Mouse (Mus musculus): ENCODE results near the gene Nmi. TPM values are rescaled to one million over a fixed set of nuclear protein-coding genes. Genes with fewer than 3 reads are reported as not detected.

Nmi gene
- total RNA-seq, 1 experiment from 2014 or later = 128 TPM

DNA sequence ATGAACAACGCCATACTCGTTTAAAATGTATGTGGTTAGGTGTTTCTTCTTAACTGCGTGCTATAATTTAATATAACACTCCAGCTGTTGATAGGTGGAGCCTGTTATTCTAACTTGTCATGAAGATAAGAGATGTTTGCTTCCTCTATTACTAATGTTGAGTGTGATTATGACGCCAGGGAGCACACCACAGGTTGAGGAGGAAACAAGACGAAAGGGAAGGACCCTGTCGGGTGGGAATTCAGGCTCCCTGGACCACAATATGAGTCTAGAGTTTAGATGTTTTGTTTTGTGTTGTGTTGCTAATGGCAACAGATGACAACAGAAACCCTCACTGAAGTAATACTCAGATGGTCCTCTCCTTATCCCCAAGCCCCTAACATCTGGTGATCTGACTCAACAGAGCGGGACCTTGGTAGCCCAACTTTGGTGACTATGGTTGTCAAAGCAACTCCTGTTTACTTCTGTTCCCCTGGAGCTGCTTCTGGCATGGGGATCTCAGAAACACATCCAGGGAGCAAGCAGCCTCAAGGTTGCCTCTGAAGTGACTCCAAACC lies 19.6 kb downstream of the Nmi start:
- peak; percentile 35 to 56; a peak in 2 of 4 replicates for ATAC-seq (replicated peaks in 1 of 2; ENCODE audit: insufficient read depth in 1 of 2, low FRiP score in 2 of 2, low TSS enrichment in 1 of 2, low read depth in 1 of 2, poor library complexity in 2 of 2, severe bottlenecking in 2 of 2)

- no peak for ATAC-seq (replicated peaks in 1 of 2; ENCODE audit: insufficient read depth in 1 of 2, low FRiP score in 2 of 2, low TSS enrichment in 1 of 2, low read depth in 1 of 2, poor library complexity in 2 of 2, severe bottlenecking in 2 of 2)
These were observed 22.4 kb downstream of the Nmi start for GRCm38 (mm10) chr2:51950876-51951275.

DNA sequence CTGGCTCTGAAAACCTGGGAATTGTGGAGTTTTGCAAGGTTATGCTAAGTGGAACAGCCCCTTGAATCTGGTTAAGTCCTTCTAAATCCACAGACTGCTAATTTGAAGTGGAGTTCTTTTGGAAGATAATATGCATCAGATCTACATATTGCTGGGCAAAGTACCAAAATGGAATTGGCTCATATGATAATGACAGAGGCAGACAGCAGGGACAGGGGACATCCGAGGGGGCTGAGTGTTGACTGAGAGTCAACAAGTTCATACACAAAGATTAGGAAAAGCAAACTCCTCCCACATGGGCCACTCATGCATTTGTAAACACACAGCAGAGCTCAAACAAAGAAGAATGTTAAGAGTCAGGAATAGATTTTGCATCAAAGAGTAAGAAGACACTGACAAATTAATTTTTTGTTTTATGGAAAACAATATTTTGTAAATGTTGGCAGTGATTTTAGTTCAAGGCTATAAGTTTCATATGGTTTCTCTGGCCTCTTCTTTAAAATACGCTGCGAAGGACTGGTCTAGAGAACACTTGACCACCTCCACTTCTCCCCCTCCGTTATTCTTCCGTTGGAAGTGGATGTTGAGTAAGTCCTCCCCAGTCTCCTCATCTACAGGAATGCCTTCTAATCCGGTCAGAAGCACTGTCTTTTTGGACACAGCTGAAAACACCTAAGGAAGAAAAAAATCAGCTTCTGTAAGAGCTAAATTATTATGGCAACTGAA lies 25.0 kb downstream of the Nmi start:
- ATAC-seq (replicated peaks in 1 of 2; ENCODE audit: insufficient read depth in 1 of 2, low FRiP score in 2 of 2, low TSS enrichment in 1 of 2, low read depth in 1 of 2, poor library complexity in 2 of 2, severe bottlenecking in 2 of 2) = no peak

- ATAC-seq (replicated peaks in 1 of 2; ENCODE audit: insufficient read depth in 1 of 2, low FRiP score in 2 of 2, low TSS enrichment in 1 of 2, low read depth in 1 of 2, poor library complexity in 2 of 2, severe bottlenecking in 2 of 2) = no peak; a peak in 1 of 4 replicates
These were observed 27.5 kb downstream of the Nmi start for GRCm38 (mm10) chr2:51945812-51946211.

- no peak for ATAC-seq (replicated peaks in 1 of 2; ENCODE audit: insufficient read depth in 1 of 2, low FRiP score in 2 of 2, low TSS enrichment in 1 of 2, low read depth in 1 of 2, poor library complexity in 2 of 2, severe bottlenecking in 2 of 2)
These were observed 31.5 kb downstream of the Nmi start for GRCm38 (mm10) chr2:51941832-51942231.

DNA sequence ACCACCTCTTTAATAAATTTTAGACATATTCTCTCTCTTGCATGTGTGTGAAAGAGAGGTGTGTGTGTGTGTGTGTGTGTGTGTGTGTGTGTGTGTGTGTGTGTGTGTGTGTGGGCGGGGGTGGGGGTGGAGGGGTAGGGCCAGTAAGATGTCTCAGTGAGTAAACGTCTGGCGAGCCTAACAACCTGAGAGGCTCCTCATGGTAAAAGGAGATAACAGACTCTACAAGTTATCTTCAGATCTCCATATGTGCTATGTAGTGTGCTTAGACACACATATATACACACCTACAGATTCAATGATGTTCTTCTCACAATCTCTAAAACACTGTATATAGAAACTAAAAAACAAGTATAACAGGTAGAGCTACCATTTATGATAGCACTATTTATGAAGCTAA lies 34.5 kb downstream of the Nmi start:
- ATAC-seq (replicated peaks in 1 of 2; ENCODE audit: insufficient read depth in 1 of 2, low FRiP score in 2 of 2, low TSS enrichment in 1 of 2, low read depth in 1 of 2, poor library complexity in 2 of 2, severe bottlenecking in 2 of 2) = no peak

DNA sequence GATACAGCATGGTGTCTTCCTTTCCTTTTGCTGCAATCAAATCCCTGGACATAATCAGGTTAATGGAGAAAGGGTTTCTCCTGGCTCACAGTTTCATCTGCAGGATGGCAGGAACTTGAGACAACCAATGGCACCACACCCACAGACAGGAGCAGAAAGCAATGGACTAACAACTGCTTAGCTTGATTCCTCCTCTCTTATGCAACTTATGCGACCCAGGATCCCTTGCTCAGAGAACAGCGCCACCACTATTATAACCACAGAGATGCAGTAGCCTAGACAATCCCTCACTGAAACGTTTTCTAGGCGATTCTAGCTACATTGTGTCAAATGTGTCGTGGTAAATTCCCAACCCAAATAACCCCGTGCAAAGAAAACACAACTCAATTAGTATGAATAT lies 36.3 kb downstream of the Nmi start:
- no peak for ATAC-seq (replicated peaks in 1 of 2; ENCODE audit: insufficient read depth in 1 of 2, low FRiP score in 2 of 2, low TSS enrichment in 1 of 2, low read depth in 1 of 2, poor library complexity in 2 of 2, severe bottlenecking in 2 of 2)

DNA sequence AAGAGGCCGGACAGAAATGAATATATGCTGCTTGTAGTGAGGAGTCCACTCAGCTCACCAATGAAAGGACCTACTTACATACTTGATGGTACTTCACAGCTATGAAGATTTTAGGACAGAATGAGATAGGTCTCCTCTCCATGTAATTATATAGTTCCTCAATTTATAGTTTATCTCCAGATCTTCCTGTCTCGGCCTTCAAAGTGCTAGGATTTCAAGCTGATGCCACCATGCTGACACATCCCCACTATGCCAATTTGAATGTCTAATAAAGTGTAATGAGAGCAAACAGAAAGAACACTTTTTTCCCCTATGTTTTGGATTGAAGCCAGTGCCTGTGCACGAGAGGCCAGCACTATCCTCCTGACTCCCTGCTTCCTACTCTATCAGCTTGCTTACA lies 36.7 kb downstream of the Nmi start:
- no peak for ATAC-seq (replicated peaks in 1 of 2; ENCODE audit: insufficient read depth in 1 of 2, low FRiP score in 2 of 2, low TSS enrichment in 1 of 2, low read depth in 1 of 2, poor library complexity in 2 of 2, severe bottlenecking in 2 of 2)

GRCm38 (mm10) chr2:51935921-51936320 lies 37.4 kb downstream of the Nmi start:
- no peak for ATAC-seq (replicated peaks in 1 of 2; ENCODE audit: insufficient read depth in 1 of 2, low FRiP score in 2 of 2, low TSS enrichment in 1 of 2, low read depth in 1 of 2, poor library complexity in 2 of 2, severe bottlenecking in 2 of 2)

DNA sequence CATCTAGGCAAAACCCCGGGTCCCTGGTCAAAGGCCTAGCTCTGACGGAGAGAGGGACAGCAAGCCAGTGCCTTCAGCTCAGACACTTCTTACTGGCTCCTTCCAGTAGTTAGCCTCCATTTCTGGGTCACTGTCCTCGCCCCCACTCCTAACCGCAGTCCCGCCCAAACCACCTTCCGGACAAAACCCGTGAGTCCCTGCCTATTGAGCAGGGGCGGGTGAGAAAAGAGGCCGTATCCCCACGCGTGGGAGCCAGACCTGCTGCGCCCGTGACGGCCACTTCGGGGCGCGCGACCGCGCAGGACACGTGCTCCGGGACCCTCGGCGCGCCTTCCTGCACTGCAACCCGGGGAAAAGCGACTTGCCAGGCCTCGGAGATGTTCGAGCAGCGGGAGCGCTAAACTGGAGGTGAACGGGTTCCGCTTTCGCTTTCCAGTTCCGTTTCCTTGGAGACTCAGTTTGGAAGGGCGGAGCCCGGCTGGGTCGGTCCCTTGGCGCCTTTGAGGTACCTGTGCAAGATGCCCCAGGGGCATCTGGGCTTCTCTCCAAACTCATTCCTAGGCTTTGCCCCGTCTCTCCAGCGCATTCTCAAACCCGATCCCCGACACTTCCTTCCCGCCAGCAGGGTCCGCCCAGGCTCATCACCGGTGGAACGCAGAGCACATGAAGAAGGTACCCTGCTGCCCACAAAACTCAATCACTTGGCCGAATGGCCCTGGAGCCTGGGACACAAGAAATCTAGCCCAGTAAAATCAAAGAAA lies 38.5 kb downstream of the Nmi start, which contains the start of gene Rbm43:
TSS of gene Rbm43 (minus strand) at position 590 of the 761 bp plus-strand sequence.
- peak; percentile 85 to 95 for ATAC-seq (replicated peaks in 1 of 2; ENCODE audit: insufficient read depth in 1 of 2, low FRiP score in 2 of 2, low TSS enrichment in 1 of 2, low read depth in 1 of 2, poor library complexity in 2 of 2, severe bottlenecking in 2 of 2)

DNA sequence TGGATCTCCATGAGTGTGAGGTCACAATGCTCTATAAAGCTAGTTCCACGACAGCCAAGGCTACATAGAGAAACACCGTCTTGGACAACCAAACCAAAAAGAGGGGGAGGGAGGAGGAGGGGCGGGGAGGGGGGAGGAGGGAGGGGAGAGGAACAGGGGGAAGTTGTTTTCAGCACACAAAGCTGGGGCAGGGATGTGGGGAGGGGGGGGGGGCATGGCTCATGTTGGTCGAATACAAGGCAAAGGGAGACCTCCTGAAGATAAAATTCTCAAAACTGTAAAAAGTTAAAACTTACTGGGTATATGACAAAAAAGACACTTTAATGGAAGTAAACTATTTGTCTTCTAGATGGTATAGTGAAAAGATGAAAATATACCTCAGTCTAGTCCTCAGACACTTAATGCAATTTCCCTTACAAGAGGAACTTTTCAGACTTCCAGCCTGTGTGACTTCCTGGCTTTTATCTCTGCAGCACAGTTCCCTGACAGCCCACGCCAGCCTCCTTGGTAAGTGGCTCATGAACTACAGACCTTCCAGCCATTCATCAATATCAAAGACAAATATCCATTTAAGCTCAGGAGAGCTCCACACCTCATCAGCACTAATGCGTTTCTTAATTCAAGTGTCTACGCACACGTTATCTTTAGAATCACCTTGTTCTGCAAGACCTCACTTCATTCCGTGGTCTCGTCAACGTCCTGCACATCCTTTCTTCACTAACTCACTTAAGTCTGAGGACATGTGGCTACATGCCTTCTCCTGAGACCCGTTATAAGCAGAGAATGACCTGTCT lies 39.8 kb downstream of the Nmi start:
- peak in 1 of 2 experiments; percentile 13; a peak in 1 of 4 replicates for ATAC-seq (replicated peaks in 1 of 2; ENCODE audit: insufficient read depth in 1 of 2, low FRiP score in 2 of 2, low TSS enrichment in 1 of 2, low read depth in 1 of 2, poor library complexity in 2 of 2, severe bottlenecking in 2 of 2)

GRCm38 (mm10) chr2:51931241-51931640 lies 42.1 kb downstream of the Nmi start:
- no peak for ATAC-seq (replicated peaks in 1 of 2; ENCODE audit: insufficient read depth in 1 of 2, low FRiP score in 2 of 2, low TSS enrichment in 1 of 2, low read depth in 1 of 2, poor library complexity in 2 of 2, severe bottlenecking in 2 of 2)

DNA sequence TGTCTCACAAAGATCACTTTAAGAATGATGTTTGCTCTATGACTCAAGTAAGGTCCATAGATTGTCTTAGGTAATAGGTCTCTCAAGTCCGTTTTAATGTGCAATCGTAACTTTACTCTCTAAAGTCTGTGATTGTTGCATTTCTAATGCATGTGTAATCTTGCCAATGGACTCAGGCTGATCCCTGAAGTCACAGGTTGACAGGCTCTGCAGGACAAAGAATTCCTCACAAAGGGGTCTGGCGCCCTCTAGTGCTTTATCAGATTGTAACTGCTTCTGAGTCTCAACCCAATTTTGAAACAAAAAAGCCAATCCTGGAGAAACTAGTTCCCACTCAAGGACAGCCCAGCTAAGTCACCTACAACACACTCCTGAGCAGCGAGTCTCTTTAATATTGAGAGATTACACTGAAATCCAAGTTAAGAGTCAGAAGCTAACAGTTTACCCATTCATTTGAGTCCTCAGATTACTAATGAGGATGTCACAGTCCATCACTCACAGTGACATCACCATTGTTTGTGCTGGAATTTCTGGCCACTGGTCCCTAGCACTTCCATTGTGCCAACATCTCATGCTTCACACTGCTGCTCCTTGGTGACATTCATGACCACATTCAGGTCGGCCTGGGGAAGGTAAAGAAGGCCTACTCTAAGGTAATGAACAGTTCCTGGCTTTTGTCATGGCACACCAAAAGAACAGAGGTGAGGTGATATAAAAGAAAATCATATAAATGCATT lies 58.2 kb downstream of the Nmi start:
- peak; percentile 67 to 72 for ATAC-seq (replicated peaks in 1 of 2; ENCODE audit: insufficient read depth in 1 of 2, low FRiP score in 2 of 2, low TSS enrichment in 1 of 2, low read depth in 1 of 2, poor library complexity in 2 of 2, severe bottlenecking in 2 of 2)

GRCm38 (mm10) chr2:51914532-51914931 lies 58.8 kb downstream of the Nmi start:
- no peak for ATAC-seq (replicated peaks in 1 of 2; ENCODE audit: insufficient read depth in 1 of 2, low FRiP score in 2 of 2, low TSS enrichment in 1 of 2, low read depth in 1 of 2, poor library complexity in 2 of 2, severe bottlenecking in 2 of 2)

DNA sequence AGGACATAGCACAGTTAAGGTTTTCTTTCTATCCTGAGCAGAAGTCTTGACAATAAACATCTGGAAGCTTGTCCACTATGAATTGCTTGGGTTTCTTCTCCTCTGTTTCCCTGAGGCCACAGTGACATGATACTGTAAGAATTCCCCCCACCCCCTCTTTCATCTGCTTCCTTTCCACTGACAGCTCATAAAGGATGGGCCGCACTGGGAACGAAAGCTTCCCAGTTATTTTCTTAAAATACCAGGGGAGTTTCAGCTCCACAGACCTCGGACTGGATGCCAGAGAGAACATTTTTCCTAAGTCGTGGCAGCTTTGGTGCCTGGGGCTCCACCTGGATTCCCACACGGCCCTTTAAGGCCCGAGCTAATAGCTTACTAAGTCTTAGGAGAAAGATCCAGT lies 60.6 kb downstream of the Nmi start:
- ATAC-seq (replicated peaks in 1 of 2; ENCODE audit: insufficient read depth in 1 of 2, low FRiP score in 2 of 2, low TSS enrichment in 1 of 2, low read depth in 1 of 2, poor library complexity in 2 of 2, severe bottlenecking in 2 of 2) = no peak

DNA sequence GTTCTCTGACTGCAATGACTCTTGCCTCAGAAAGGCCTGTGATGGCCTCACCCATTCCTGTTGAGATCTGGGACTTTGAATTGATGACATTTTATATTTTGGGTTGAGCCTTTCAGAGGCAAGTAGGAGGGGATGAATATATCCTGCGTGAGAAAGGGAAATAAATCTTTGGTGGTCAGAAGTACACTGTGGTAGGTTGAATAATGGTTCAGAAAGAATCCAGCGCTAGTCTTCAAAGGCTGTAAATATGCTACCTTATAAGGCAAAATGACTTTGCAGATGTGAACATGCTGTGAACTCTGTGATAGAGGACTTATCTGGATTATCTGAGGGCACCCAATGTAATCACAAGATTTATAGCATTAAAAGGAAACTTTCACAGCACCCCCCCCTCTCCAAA lies 61.4 kb downstream of the Nmi start:
- peak; percentile 34 to 37; a peak in 3 of 4 replicates for ATAC-seq (replicated peaks in 1 of 2; ENCODE audit: insufficient read depth in 1 of 2, low FRiP score in 2 of 2, low TSS enrichment in 1 of 2, low read depth in 1 of 2, poor library complexity in 2 of 2, severe bottlenecking in 2 of 2)

DNA sequence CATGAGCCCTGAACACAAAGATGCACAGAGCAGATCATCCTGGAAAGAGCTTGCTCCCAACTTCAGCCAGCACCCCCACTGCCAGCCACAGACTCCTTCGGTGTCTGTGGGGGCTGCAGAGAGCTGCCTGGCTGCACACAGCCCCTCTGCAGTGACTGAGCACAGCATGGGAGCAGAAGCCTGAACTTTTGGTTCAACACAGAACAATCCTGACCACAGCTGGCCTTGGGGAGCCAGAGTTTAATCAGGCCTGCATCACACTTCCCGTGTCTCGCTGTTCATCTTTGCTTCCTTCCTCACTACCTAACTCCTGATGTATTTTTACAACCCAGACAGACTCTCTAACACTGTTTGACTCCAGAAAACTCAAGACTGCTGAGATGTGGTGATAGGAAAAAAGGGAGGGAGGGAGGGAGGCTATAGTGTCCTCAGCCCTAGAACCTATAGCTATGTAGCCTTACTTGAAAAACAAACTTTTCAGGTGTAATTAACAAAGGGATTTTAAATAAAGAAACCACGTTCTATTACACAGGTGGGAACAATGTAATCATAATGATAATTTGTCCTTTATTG lies 65.7 kb downstream of the Nmi start:
- peak; percentile 68 to 79 for ATAC-seq (replicated peaks in 1 of 2; ENCODE audit: insufficient read depth in 1 of 2, low FRiP score in 2 of 2, low TSS enrichment in 1 of 2, low read depth in 1 of 2, poor library complexity in 2 of 2, severe bottlenecking in 2 of 2)
